Mouse (Mus musculus) testis, adult 2 months (tissue): Measurements from ENCODE around the gene Lbp. TPM values are rescaled to one million over a fixed set of nuclear protein-coding genes. Genes with fewer than 3 reads are reported as not detected.
A peak's percentile ranks its signal among the peaks of the same experiment; 100 is the strongest.

Source experiments
- H3K27ac ChIP-seq: fragments of 200-500 bp; 2 replicates; pipeline ENCODE4 v1.5.1; 2012; ENCODE audit warnings: low read depth, low read length; ENCODE audit not compliant: control insufficient read depth, insufficient read depth
- H3K27me3 ChIP-seq: fragments of 200-500 bp; 2 replicates; pipeline ENCODE4 v1.6.1; 2012; ENCODE audit warnings: mild to moderate bottlenecking, low read length, moderate library complexity; ENCODE audit not compliant: control insufficient read depth, insufficient read depth
- H3K36me3 ChIP-seq: fragments of 200-500 bp; 2 replicates; pipeline ENCODE4 v1.6.1; 2012; ENCODE audit warnings: mild to moderate bottlenecking, low read length; ENCODE audit not compliant: control insufficient read depth, insufficient read depth
- H3K4me1 ChIP-seq: fragments of 200-500 bp; 2 replicates; pipeline ENCODE4 v1.6.1; 2012; ENCODE audit warnings: low read length; ENCODE audit not compliant: control insufficient read depth, insufficient read depth
- H3K4me3 ChIP-seq: fragments of 200-500 bp; 2 replicates; pipeline ENCODE4 v1.5.1; 2012; ENCODE audit warnings: low read depth, mild to moderate bottlenecking, low read length, moderate library complexity, mixed read lengths; ENCODE audit not compliant: control insufficient read depth
- CTCF ChIP-seq: fragments of 200-500 bp; IDR thresholded peaks from 2 replicates; pipeline ENCODE4 v1.5.1; 2012; ENCODE audit warnings: low read depth, mild to moderate bottlenecking, inconsistent platforms, low read length, moderate library complexity; ENCODE audit not compliant: control insufficient read depth, insufficient read depth, insufficient replicate concordance
- POLR2A ChIP-seq: fragments of 200-500 bp; IDR thresholded peaks from 2 replicates; pipeline ENCODE4 v1.6.1; 2012; ENCODE audit warnings: low read depth, mild to moderate bottlenecking, inconsistent platforms, low read length, moderate library complexity; ENCODE audit not compliant: control insufficient read depth
- polyA plus RNA-seq: library from polyadenylated mRNA; depleted of rRNA; stranded (reverse); fragments of >200 nt; gene quantifications from 2 replicates; pipeline ENCODE4 v1.2.3, GENCODE M21; 2012; rRNA removed

Lbp gene
- polyA plus RNA-seq, 1 experiment: 14.9 TPM

GRCm38 (mm10) chr2:158377811-158378210 lies 71.5 kb downstream of the Lbp start:
- Histone ChIP-seq H3K4me1 (no peaks in the 10 kb centered on the region; the same call in 1 of the 2 replicates), H3K36me3 (no peaks in the 10 kb centered on the region), H3K27me3 (no peaks in the 10 kb centered on the region), H3K4me3 (no peak overlapping the region), H3K27ac (no peak overlapping the region)
- TF ChIP-seq CTCF (no peak), POLR2A (no peak)

DNA sequence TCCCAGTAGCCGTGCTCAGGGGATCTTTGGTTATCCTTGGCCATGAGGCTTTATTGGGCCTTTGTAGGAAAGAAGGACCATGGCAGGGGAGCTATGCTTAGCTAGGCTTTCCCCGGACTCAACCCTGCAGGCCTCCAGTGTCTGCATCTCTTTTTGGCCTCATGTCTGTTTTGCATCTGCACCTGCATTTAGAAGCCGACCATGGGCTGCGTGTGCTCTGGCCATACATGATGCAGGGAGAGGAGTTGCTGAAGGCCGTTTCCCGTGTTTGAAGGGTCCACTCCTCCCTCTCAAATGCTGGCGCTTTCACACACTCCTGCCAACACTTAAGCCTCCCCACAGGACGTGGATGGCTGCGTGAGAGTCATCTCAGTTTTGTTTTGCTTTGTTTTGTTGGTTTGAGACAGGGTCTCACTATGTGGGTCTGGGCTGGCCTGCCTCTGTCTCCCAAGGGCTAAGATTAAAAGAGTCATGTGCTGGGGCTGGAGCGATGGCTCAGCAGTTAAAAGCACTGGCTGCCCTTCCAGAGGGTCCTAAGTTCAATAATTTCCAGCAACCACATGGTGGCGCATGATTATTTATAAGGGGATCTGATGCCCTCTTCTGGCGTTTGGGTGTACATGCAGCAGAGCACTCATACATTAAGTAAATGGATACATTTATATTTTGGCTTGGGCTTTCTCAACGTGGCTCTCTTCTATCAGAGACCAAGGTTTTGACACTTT lies 73.2 kb downstream of the Lbp start:
- TF ChIP-seq POLR2A (no peak), CTCF (0 out of 2 replicates have a peak, but pooled peaks have one; percentile 28)
- no peaks in the 10 kb centered on the region for H3K27me3 ChIP-seq
- no peak overlapping the region for H3K4me3 ChIP-seq
- no peaks in the 10 kb centered on the region for H3K36me3 ChIP-seq
- no peak overlapping the region for H3K27ac ChIP-seq
- no peaks in the 10 kb centered on the region; the same call in 1 of the 2 replicates for H3K4me1 ChIP-seq

Other genes with a start within 250 kb of the Lbp start
- 9.5 and 10.0 TPM in 2 replicates for gene Tgm2, start 160.1 kb upstream of the Lbp start, polyA plus RNA-seq
- 2.8 and 3.7 TPM in 2 replicates for gene D630003M21Rik, start 77.3 kb upstream of the Lbp start, polyA plus RNA-seq
- 60.2 and 67.8 TPM in 2 replicates for gene Bpi, start 48.4 kb upstream of the Lbp start, polyA plus RNA-seq
- gene Snhg11, start 69.1 kb downstream of the Lbp start, polyA plus RNA-seq: 2.4 and 3.4 TPM in 2 replicates
- 16.8 and 18.8 TPM in 2 replicates for gene Ralgapb, start 103.4 kb downstream of the Lbp start, polyA plus RNA-seq
- 163 and 169 TPM in 2 replicates for gene Adig, start 196.1 kb downstream of the Lbp start, polyA plus RNA-seq
- 1.9 and 2.1 TPM in 2 replicates for gene Arhgap40, start 206.3 kb downstream of the Lbp start, polyA plus RNA-seq